Mouse (Mus musculus) hindbrain, embryonic 14.5 days (tissue): ENCODE measurements around the gene Prl4a1. TPM values are rescaled to one million over a fixed set of nuclear protein-coding genes. Genes with fewer than 3 reads are reported as not detected.
"Not testable (repeated sequence)": the region's sequence is repeated elsewhere in the genome, so short reads cannot be mapped to it uniquely, and the experiment has no call there.

Source experiments
- ATAC-seq: fragments of 200-750 bp; cut with Nextera tagmentation; 2 replicates; pipeline ENCODE4 v1.8.0; 2017; ENCODE audit warnings: moderate number of reproducible peaks, mild to moderate bottlenecking, moderate TSS enrichment, moderate library complexity; ENCODE audit not compliant: low FRiP score
- DNase-seq: peaks from one replicate; pipeline ENCODE4 v3.0.0-alpha.2; 2015; ENCODE audit warnings: low spot score
- H3K27ac ChIP-seq: fragments of 300-500 bp; sonication (generic); 2 replicates; pipeline ENCODE4 v1.5.1; 2014; ENCODE audit warnings: mild to moderate bottlenecking, moderate library complexity
- H3K27me3 ChIP-seq: fragments of 300-500 bp; sonication (generic); 2 replicates; pipeline ENCODE4 v1.6.1; 2014; ENCODE audit warnings: mild to moderate bottlenecking, low read length, mixed read lengths; ENCODE audit not compliant: control insufficient read depth, insufficient read depth
- H3K36me3 ChIP-seq: fragments of 300-500 bp; sonication (generic); replicated peaks from 2 replicates; pipeline ENCODE4 v1.6.1; 2014; ENCODE audit not compliant: control insufficient read depth, insufficient read depth
- H3K4me1 ChIP-seq: fragments of 300-500 bp; sonication (generic); replicated peaks from 2 replicates; pipeline ENCODE4 v1.6.1; 2014; ENCODE audit warnings: antibody characterized with exemption, low read length, mixed read lengths; ENCODE audit not compliant: control insufficient read depth, insufficient read depth
- H3K4me2 ChIP-seq: fragments of 300-500 bp; sonication (generic); replicated peaks from 2 replicates; pipeline ENCODE4 v1.6.1; 2014; ENCODE audit warnings: mild to moderate bottlenecking, moderate library complexity
- H3K4me3 ChIP-seq: fragments of 300-500 bp; sonication (generic); replicated peaks from 2 replicates; pipeline ENCODE4 v1.5.1; 2014; ENCODE audit warnings: mild to moderate bottlenecking, low read length
- H3K9ac ChIP-seq: fragments of 300-500 bp; sonication (generic); 2 replicates; pipeline ENCODE4 v1.6.1; 2014
- H3K9me3 ChIP-seq: fragments of 300-500 bp; sonication (generic); 2 replicates; pipeline ENCODE4 v1.6.1; 2016; ENCODE audit warnings: low read length; ENCODE audit not compliant: control insufficient read depth
- WGBS: fragments of 180-500 bp; shearing (Covaris S2); extraction: QIAGEN DNeasy Blood & Tissue Kit; methylation state at CpG from one replicate; pipeline ENCODE4 v1.1.7; 2014; 5-methylcytosine and 5-hydroxymethylcytosine counted together
- polyA plus RNA-seq: library from polyadenylated mRNA; unstranded; fragments of >200 nt; fragmentation: Nextera tagmentation; extraction: Ambion mirVana; gene quantifications from 2 replicates; pipeline ENCODE4 v1.2.1, GENCODE M21; 2014

Prl4a1 gene
- polyA plus RNA-seq: not detected in 2 replicates

DNA sequence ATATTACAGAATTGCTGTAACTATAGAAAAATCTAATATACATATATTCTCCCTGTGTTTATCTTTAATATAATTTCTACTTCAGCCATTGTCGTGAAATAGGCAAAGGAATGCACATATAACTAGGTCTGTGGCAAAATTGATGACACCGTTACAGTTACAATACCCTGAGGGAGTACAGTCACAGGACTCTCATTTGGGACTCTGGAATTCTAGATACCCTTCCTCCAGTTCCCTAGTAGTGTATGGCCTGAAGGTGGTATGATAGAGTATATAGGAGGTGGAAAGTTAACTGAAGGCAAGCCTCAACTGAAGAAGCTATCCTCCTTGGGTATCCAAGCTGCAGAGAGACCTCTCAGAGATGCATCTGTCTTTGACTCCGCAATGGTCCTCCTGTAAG lies at the start of gene Prl4a1:
Prl4a1 (plus strand) TSS at position 301 of the 400 bp plus-strand sequence.
- no peak for ATAC-seq
- H3K27ac ChIP-seq: no peak within 1 kb of the TSS
- WGBS: 93% methylated on average over 3 of the region's 3 CpGs

DNA sequence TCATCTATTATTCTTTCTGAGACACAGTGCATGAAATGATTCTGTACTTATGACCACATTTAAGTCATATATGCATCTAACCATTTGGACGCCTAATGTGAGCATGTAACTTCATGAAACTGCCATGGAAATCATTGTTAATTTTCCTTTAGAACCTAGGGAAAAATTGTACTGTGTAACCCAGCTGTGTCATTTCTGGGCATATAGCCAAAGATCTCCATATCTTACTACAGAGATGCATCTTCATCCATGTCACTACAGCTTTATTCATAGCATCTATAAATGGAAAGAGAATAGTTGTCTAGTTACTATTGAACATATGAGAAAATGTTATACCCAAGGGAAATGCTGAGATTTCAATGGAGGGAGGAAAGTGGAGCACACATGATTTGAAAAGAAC lies 43.1 kb upstream of the Prl4a1 start:
- Histone ChIP-seq H3K9me3 (no peaks in the 10 kb centered on the region), H3K36me3 (no peaks in the 10 kb centered on the region), H3K27me3 (no peaks in the 10 kb centered on the region), H3K4me1 (no peaks in the 10 kb centered on the region), H3K4me3 (no peak overlapping the region), H3K4me2 (no peak overlapping the region), H3K9ac (no peak overlapping the region), H3K27ac (no peak overlapping the region)
- no peak for DNase-seq
- ATAC-seq: no peak
- 81% methylated on average over 1 of the region's 1 CpGs for WGBS

More for the DNA sequence above, at the start of gene Prl4a1:
- no peaks in the 10 kb centered on the region for H3K27me3 ChIP-seq
- H3K9ac ChIP-seq: no peak within 1 kb of the TSS
- H3K4me3 ChIP-seq: no peak within 1 kb of the TSS
- no peak within 1 kb of the TSS for H3K4me2 ChIP-seq
- no peaks in the 10 kb centered on the region for H3K36me3 ChIP-seq
- peaks cover 5% of the 10 kb centered on the region; the same call in 1 of the 2 replicates for H3K9me3 ChIP-seq
- DNase-seq: no peak
- no peaks in the 10 kb centered on the region for H3K4me1 ChIP-seq

DNA sequence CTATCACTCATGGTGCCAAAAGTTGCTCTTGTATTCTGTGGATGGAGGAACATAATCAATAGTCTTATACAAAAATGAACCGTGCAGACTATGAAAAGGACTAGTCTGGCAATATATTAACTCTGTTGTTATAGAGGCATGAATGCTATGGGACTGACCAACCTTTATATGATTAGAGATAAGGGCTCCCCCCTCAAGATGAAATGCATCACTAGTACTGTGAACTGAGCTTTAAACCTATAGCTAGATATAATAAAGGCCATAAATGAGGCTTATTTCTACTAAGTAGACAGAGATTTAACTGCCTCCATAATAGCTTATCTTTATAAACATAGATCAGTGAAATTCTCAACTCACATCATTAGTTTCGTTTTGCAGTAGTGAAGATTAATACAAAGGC lies 41.7 kb upstream of the Prl4a1 start:
- not testable (repeated sequence) for H3K9ac ChIP-seq, H3K4me3 ChIP-seq, H3K4me2 ChIP-seq, H3K4me1 ChIP-seq, H3K27me3 ChIP-seq, ATAC-seq, H3K9me3 ChIP-seq, H3K36me3 ChIP-seq, H3K27ac ChIP-seq, DNase-seq
- WGBS: 67% methylated on average over 2 of the region's 2 CpGs

DNA sequence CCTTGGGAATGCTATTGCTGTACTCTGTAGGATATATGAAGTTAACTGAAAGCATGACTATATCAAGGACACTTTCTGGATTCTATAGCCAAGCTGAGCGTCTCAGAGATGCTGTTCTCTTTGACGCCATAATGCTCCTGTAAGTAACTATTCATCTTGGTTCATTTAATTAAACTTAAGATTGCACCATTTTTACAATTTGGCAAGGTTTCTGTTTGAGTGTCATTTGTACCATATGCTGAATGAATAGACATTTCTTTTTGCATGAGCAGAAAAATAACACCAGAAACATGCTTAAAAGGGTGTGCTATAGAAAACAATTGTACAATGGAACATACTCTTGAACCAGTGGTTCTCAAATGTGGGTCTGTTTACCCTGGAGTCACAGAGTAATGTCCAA lies 38.4 kb upstream of the Prl4a1 start:
- DNase-seq (no peak), ATAC-seq (no peak)
- Histone ChIP-seq H3K4me3 (no peak overlapping the region), H3K27me3 (no peaks in the 10 kb centered on the region), H3K9me3 (no peaks in the 10 kb centered on the region), H3K4me2 (no peak overlapping the region), H3K9ac (no peak overlapping the region), H3K4me1 (no peaks in the 10 kb centered on the region), H3K27ac (no peak overlapping the region), H3K36me3 (no peaks in the 10 kb centered on the region)
- 94% methylated on average over 2 of the region's 2 CpGs for whole genome bisulfite sequencing

DNA sequence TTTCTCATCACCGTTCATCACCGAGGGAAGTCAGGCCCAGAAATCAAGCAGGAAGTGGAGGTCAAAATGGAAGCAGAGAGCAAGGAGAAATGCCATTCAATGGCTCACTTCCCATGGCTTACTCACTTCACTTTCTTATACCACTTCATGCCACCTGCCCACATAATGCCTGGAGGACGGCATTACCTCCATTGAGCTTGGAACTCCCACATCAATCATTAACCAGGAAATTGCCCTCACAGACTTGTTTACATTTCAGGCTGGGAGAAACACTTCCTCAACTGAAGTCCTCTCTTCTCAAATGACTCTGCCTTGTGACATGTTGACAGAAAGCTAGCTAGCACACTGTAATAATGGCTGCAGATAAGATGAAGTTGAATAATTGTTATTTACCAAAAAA lies 19.5 kb upstream of the Prl4a1 start:
- not testable (repeated sequence) for H3K27me3 ChIP-seq, DNase-seq, H3K4me3 ChIP-seq, H3K9me3 ChIP-seq, H3K4me2 ChIP-seq, H3K27ac ChIP-seq, ATAC-seq, H3K4me1 ChIP-seq, H3K9ac ChIP-seq, H3K36me3 ChIP-seq
- WGBS: 78% methylated on average over 3 of the region's 3 CpGs

DNA sequence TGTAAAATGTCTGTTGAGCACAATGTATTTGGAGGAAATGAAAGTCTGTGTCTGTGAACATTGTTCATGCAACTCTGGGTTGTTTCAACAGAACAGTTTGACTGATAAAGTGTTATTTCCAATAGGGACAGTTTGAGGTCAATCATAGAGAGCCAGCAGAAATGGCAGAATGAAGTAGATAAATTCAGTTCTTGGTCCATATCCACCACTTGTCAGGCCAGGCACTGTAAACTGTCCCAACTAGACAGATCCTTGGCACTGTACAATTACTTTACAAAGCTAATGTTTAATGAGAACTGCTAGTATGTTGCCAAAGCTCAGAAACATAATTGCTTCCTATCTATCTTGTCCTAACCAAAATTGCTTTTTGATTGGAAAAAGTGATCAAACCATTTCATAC lies 13.3 kb downstream of the Prl4a1 start:
- Histone ChIP-seq H3K9ac (no peak overlapping the region), H3K4me1 (no peaks in the 10 kb centered on the region), H3K36me3 (no peaks in the 10 kb centered on the region), H3K27ac (no peak overlapping the region), H3K4me3 (no peak overlapping the region), H3K9me3 (no peaks in the 10 kb centered on the region), H3K4me2 (no peak overlapping the region), H3K27me3 (no peaks in the 10 kb centered on the region)
- ATAC-seq: no peak
- no peak for DNase-seq

DNA sequence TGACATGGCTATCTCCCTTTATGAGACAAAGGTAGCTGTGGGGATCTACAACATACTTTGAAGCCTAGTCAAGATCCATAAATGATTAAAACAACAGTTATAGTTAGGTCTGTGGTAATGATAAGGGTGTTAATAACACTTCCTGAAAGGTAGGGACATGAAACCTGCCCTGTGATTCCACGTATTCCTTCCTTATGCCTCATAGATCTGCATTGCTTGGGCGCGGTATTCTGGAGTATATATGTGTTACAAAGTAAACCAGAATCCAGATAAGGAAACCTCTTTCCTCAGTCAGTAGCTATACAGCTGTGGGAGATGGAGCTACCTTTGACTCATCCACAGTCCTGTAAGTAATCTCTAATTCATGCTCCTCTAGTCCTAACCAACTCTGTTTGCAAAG lies 53.3 kb downstream of the Prl4a1 start:
- H3K27ac ChIP-seq: no peak overlapping the region
- H3K9me3 ChIP-seq: no peaks in the 10 kb centered on the region
- no peak overlapping the region for H3K9ac ChIP-seq
- no peaks in the 10 kb centered on the region for H3K27me3 ChIP-seq
- DNase-seq (no peak), ATAC-seq (no peak)
- WGBS: 94% methylated on average over 3 of the region's 3 CpGs
- H3K36me3 ChIP-seq: no peaks in the 10 kb centered on the region
- H3K4me3 ChIP-seq: no peak overlapping the region
- no peaks in the 10 kb centered on the region for H3K4me1 ChIP-seq
- H3K4me2 ChIP-seq: no peak overlapping the region

Other genes with a start within 250 kb of the Prl4a1 start
- not detected in 2 replicates for gene Prl7c1, start 235.4 kb upstream of the Prl4a1 start, polyA plus RNA-seq
- not detected in 2 replicates for gene Prl2a1, start 214.6 kb upstream of the Prl4a1 start, polyA plus RNA-seq
- not detected in 2 replicates for gene Prl2c1, start 166.9 kb upstream of the Prl4a1 start, polyA plus RNA-seq
- not detected in 2 replicates for gene Prl5a1, start 126.3 kb downstream of the Prl4a1 start, polyA plus RNA-seq
- gene Gm11361, start 241.3 kb downstream of the Prl4a1 start, polyA plus RNA-seq: 0.59 and 2.1 TPM in 2 replicates